Mouse (Mus musculus): ENCODE data around the gene Crtc2.

DNA sequence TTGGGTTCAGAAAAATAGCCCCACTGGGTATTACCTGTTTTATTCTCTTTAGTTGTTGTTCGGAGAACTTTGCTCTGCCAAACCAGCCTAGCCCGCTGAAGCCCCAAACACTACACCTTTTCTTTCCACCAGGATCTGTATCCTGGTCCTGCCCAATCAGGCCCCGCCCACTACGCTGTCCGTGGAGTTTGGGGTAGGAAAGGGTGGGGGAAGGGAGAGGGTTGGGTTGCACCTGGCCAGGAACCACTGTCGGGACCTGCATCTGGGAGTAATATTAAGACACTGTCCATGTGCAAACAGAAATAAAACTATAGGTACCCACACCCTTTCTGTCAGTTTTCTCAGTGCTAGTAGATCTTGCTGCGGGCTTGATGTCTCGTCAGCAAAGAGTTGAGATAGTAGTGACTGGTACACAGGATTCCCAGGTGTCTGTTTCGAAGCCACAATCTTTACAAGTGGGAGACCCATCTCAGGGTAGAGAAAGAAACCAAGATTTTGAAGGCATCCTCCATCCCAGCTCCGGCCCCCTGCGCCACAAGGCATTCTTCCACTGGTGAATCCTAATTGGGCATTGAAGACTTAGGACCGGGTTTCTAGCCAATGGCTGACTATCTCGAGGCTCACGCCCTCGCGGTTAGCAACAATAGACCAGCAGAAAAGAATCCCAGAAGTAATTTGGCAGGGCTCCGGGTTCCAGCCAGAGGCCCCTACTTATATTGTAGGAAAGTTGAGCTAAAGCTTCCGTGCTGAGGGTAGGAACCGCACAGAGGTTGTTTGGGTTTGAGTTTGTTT is 10.8 kb upstream of the Crtc2 start, which contains the start of gene Creb3l4:
- TF ChIP-seq CTCF (IDR thresholded peaks at IDR 0.05; ENCODE audit: borderline replicate concordance, insufficient read depth, low read length) (no peak), POLR2A (IDR thresholded peaks at IDR 0.05; ENCODE audit: low read depth, low read length) (peak; percentile 29; the same call in 1 of the 2 replicates)
